Mouse (Mus musculus) heart, postnatal 25 days (tissue): Measurements from ENCODE around the gene Snrpf. TPM values are rescaled to one million over a fixed set of nuclear protein-coding genes. Genes with fewer than 3 reads are reported as not detected.

ENCODE experiments used
- DNase-seq: peaks from one replicate; pipeline ENCODE4 v3.0.0; 2022; ENCODE audit warnings: low spot score
- intact Hi-C: fragments of 180-260 bp; cut with DNase I; formaldehyde crosslinking; loops from one replicate; pipeline ENCODE4 v1.15.1; 2025
- total RNA-seq, 2 experiments: library from RNA; stranded (reverse); gene quantifications; 2 replicates each; pipeline ENCODE4 v1.2.3; 2021

Snrpf gene
- total RNA-seq, result 10 to 100 TPM; 10.8 to 12.5 TPM

DNA sequence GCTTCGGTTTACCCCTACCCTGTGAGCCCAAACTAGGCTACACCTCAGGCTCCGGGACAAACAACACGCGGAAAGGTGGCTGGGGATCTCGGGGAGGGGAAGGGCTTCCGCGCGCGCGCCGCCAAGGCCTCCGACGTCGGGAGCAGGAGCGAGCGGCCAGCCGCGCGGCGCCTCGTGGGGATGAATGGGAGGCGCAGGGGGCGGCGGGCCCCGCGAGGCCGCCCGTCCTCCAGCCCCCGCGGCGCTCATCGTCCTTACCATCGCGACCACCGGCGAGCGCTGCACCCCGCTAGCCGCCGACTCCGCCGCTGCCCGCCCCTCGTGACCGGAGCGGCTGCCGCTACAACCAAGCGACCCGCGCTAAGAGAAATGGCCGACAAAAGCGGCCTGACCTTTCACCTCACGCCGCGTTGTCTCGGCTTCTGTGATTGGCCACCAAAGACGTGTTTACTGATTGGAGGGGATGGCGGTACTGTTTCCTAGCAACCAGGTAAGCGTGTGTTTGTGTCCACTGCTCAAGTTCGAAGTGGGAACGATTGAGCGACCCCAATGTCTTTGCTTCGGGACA is at the start of gene Snrpf:
Snrpf (minus strand) TSS at position 426 of the 568 bp plus-strand sequence.
- DNase-seq, result peak; percentile 84
- intact Hi-C loops, result no loop called here

DNA sequence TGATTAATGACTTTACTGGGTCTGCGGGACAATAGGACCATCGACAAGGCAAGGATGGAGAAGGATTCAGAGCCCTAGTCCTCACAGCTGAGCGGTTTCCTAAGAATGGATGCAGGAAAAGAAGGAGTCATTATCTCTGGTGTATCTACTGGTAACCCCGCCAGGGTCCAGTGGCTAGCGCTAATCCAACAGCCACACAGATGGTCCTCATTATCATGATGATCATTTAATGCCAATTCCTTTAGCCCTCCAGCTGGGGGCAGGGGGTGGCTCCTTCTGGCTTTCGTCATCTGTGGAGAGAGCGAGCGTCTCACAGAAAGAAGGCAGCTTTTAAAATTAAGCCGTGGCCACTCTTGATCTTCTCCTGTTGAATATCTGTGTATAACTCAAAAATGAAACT is 46.4 kb upstream of the Snrpf start:
- intact Hi-C loops, result no loop called here
- DNase-seq, result no peak

DNA sequence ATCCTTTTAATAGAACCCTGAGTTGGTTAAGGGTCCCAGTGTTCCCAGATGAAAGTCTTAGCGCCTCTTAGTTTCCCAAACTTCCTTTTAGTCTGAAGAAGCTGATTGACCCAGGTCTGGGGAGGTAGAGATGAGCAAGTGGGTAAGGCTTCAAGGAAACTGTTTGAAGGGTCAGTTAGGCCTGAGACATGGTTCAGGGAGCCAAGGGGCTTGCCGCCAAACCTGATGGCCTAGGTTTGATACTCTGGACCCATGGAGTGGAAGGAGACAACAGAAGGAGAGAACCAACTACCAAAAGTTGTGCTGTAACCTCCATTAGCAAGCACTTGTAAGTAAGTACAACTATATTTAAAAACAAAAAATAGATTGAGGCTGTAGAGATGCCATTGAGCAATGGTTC is 44.5 kb upstream of the Snrpf start:
- DNase-seq, result no peak
- intact Hi-C loops, result no loop called here

DNA sequence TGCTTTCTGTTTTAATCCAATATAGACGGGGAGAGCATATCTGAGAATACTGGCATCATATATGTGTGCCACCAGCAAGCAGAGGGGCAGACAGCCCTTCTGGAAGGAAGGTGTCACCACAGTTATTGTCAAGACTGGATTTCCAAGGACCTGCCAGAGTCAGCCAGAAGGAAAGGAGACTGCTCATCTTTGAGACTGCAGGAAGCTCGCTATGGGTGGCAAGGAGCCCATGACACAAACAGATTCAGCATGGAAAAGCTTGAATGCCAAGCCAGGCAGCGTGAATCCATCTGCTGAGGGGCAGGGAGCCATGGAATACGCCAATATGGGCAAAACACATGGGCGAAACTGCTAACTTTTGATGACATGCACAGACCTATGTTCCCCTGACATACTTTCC is 44.1 kb upstream of the Snrpf start:
- intact Hi-C loops, result no loop called here
- DNase-seq, result no peak

DNA sequence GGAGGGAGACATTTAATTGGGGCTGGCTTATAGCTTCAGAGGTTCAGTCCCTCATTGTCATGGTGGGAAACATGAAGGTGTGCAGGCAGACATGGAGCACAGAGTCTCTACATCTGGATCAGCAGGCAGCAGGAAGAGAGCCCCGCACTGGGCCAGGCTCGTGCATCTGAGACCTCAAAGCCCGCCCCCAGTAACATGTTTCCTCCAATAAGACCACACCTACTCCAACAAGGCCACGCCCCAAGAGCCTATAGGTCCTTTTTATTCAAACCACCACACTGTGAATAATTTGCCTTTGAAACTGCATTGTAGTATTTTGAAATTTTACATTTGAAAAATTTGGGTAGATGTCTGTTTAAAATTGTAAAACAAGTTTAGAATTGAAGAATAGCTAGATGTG is 42.6 kb upstream of the Snrpf start:
- intact Hi-C loops, result no loop called here
- DNase-seq, result no peak

DNA sequence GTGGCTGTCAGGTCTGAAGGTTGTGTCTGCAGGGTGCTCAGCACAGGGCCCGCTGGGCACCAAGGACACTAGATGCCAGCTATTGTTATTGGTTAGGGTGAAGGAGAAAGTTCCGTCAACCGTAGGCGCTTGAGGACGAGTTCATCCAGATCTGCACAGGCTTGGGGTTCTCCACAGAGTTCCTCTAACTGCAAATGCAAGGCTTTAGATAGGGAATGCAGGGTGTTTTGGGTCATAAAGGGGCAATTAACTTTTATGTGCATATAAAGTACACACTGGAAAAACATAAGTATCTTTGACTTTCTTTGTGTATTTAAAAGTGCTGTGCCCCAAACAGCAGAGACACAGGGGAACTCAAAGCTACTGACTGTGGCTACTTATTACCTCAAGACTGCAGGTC is 40.8 kb upstream of the Snrpf start:
- no peak for DNase-seq
- intact Hi-C loops, result no loop called here

GRCm38 (mm10) chr10:93624151-93624550 is 34.6 kb upstream of the Snrpf start:
- DNase-seq, result no peak
- intact Hi-C loops, result no loop called here

DNA sequence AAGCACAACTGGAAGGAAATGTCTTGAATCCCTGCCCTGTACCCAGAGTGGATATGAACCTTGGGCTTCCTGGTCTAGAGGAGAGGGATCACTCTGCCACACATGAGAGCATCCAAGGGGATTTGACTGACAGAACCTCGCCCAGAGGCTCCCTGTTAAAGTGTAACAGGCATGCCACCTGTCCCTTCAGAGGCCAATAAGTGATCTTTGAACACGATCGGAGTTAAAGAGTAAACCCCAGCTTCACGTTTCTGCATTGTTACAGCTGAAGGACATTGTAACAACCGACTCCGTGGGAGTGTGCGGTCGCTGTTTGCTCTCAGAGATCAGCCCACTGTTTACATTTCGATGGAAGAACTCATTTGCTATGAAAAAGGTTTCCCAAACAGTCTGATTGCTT is 34.2 kb upstream of the Snrpf start:
- DNase-seq, result no peak
- intact Hi-C loops, result no loop called here

- intact Hi-C loops, result no loop called here
- peak; percentile 30 for DNase-seq
Observed at GRCm38 (mm10) chr10:93620438-93621179, 31.1 kb upstream of the Snrpf start.

DNA sequence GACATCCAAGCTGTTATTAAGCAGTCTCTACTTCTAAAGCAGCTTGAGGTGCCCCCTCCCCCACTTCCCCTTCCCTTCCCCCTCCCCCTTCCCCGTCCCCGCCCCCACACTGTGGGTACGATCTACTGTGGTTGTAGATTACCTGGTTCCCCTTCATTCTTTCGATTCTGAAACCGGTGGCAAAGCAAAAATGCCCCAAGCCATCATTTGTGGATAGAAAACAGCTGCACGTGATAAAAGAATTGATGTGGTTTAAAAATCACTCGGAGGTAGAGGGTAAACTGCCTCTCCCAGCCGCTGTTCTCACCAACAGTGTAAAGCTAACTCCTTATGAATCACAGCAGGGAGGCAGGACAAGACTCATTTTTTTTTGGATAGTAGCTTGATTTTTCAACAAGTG is 25.3 kb upstream of the Snrpf start:
- no peak for DNase-seq
- intact Hi-C loops, result loop anchor here (5.0 kb wide), 2 partner anchors 147 to 197 kb away; no protein-coding TSS in a partner anchor

DNA sequence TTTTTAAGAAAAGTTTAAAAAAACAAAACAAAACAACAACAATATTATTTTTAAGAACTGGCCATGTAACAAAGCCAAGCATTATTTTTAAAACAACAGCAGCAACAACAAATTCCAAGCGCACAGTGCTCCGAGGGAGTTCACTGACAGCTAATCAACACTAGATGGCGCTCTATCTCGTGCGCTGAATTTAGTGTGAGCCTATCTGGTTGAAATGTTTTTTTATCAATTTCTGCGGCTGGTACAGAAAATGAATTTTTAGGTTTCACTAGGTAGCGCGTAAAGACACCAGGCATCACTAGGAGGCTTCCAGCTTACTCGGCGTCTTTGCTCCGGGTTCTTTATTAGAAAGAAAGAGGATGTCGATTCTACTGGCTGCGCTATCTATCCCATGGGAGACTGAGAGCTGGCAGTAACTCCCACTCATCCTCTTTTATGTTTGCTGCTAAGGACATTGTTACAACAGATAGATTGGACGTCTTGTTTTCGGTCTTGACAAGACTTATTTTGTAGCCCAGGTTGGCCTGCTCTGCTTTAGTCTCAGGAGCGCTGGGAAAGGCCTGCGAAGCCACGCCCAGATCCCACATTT is 22.0 kb upstream of the Snrpf start:
- no peak for DNase-seq
- intact Hi-C loops, result loop anchor here (1.0 to 5.0 kb wide), 3 partner anchors 151 to 201 kb away; no protein-coding TSS in a partner anchor

GRCm38 (mm10) chr10:93610896-93611295 is 21.4 kb upstream of the Snrpf start:
- no peak for DNase-seq
- intact Hi-C loops, result loop anchor here (1.0 to 5.0 kb wide), 3 partner anchors 151 to 201 kb away; no protein-coding TSS in a partner anchor

DNA sequence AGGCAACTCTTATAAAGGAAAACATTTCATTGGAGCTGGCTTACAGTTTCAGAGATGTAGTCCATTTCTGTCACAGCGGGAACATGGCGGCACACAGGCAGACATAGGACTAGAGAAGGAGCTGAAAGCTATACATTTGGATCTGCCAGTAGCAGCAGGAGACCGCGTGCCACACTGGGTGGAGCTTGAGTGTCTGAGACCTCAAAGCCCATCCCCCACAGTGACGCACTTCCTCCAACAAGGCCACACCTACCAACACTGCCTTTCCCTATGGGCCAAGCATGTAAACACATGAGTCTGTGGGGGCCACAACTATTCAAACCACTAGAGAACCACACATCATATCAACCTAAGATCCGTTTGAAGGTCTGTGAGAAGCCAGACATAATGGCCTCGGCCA is 19.7 kb upstream of the Snrpf start:
- intact Hi-C loops, result no loop called here
- DNase-seq, result no peak

- intact Hi-C loops, result no loop called here
- no peak for DNase-seq
Observed at GRCm38 (mm10) chr10:93608051-93608450, 18.5 kb upstream of the Snrpf start.

DNA sequence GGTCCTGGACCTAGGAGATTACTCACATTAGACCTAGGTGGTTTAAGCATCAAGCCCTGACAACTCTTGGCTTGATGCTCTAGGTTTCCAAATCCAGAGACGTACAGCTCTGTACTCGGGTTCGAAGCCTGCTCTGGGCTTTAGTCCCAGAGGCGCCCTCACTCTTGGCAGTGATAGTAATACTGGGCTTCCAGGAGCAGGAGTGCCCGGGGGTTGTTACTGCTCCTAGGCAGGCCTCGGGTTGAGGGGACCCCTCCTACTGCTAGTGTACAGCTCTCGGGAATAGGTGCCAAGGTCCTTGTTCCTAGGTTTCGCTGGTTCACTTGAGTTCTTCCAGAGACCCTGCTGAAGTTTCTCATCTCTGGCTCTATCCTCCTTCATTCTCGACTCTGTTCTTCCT is 16.8 kb upstream of the Snrpf start:
- no peak for DNase-seq
- intact Hi-C loops, result no loop called here

GRCm38 (mm10) chr10:93603256-93603655 is 13.8 kb upstream of the Snrpf start:
- intact Hi-C loops, result no loop called here
- DNase-seq, result no peak

DNA sequence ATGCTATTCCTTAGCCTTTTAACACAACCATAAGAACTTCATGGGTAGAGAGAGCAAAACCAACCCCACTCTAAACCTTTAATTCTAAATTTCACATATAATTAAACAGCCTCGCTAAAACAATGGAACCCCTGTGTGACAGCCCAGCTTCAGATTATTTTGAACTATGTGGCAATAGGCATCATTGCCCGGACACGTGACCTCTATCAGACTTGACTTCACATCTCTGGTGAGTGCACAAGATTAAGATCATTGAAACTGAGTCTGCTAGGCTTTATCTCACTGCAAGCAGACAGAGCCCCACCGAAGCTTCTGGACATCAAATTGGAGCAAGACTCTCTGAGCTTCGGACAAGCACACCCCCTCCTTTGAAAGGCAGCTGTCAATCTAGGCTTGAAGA is 12.8 kb upstream of the Snrpf start:
- no peak for DNase-seq
- intact Hi-C loops, result no loop called here

DNA sequence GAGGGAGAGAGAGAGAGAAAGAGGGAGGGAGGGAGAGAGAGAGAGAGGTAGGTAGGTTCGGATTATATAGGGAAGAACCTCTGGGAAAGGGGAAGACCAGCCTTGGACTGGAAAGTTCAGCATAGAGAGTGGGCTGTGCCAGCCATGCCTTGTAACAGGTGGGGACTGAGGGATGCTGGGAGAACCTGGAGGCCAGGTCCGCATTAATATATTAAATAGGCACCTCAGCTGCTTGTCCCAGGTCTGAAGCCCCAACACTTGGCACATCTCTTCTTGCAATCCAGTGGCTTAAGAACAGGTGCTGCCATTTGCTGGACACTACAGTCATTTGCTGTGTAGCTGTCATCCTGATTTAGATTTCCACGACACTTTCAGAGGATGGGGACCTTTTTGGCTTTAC is 7.1 kb upstream of the Snrpf start:
- DNase-seq, result no peak
- intact Hi-C loops, result no loop called here

DNA sequence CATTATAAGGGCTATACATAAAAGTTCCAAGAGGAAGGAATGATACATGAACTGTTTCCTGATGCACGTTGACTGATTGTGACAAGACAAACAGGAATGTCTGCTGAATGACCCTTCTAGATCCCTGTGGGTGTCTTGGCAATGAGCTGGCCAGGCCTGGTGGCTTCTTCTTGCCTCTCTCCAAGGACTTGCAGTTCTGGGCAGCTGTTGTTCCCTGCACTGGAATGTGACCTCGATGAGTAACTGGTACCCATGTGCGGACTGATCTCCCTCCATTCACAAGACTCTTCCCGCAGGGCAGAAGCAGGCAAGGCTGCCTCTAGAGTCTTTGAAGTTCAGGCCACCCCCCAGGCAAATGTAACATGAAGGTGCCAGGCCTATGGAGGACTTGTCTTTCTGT is 6.3 kb upstream of the Snrpf start:
- no peak for DNase-seq
- intact Hi-C loops, result no loop called here

GRCm38 (mm10) chr10:93594022-93594482 is 4.5 kb upstream of the Snrpf start:
- peak; percentile 57 for DNase-seq

GRCm38 (mm10) chr10:93592456-93592855 is 3.0 kb upstream of the Snrpf start:
- DNase-seq, result no peak
- intact Hi-C loops, result loop anchor here (5.0 kb wide), 1 partner anchor 185 kb away; no protein-coding TSS in a partner anchor

More at GRCm38 (mm10) chr10:93594022-93594482, 4.5 kb upstream of the Snrpf start:
- intact Hi-C loops, result loop anchor here (1.0 to 5.0 kb wide), 2 partner anchors 183 to 219 kb away; no protein-coding TSS in a partner anchor
